ENCODE assay signal across 11 mouse cellular contexts in genomic region chr5:119958942-119959341, GRCm38 (mm10).
A peak's percentile ranks its signal among the peaks of the same experiment; 100 is the strongest.
DNase-seq lines count a peak whose midpoint lies in the region; ATAC-seq and TF ChIP-seq lines count a peak whose summit lies in the region.
"Had no signal": no experiment of that assay in that cellular context is flagged by ENCODE, and none has a peak within 500 bp of the region (broad histone marks: within the 10 kb centered on the region; RNA-seq: fewer than 3 reads in every experiment).

No protein-coding gene starts in this region.

- H3K4me1 ChIP-seq in heart, postnatal 0 days (ENCODE audit: control insufficient read depth, insufficient read depth) = no peaks in the 10 kb centered on the region
- H3K4me1 ChIP-seq in midbrain, embryonic 13.5 days (replicated peaks) = peaks cover 6% of the 10 kb centered on the region; the same call in 1 of the 2 replicates
- no peaks in the 10 kb centered on the region for H3K4me1 ChIP-seq in midbrain, postnatal 0 days (ENCODE audit: insufficient read depth, low read length)
- H3K4me1 ChIP-seq in intestine, embryonic 14.5 days (replicated peaks; ENCODE audit: control insufficient read depth, insufficient read depth, low read length) = peaks cover 7% of the 10 kb centered on the region; the same call in 1 of the 2 replicates
- no peaks in the 10 kb centered on the region for H3K4me1 ChIP-seq in stomach, postnatal 0 days (replicated peaks; ENCODE audit: control insufficient read depth, insufficient read depth)

- no peak overlapping the region for H3K27ac ChIP-seq in heart, postnatal 0 days (ENCODE audit: low read depth)
- H3K27ac ChIP-seq in midbrain, embryonic 13.5 days = no peak overlapping the region
- no peak overlapping the region; the same call in 1 of the 2 replicates for H3K27ac ChIP-seq in midbrain, postnatal 0 days (ENCODE audit: low read depth, low read length)
- no peak overlapping the region for H3K27ac ChIP-seq in intestine, embryonic 14.5 days (ENCODE audit: low read depth)
- H3K27ac ChIP-seq in stomach, postnatal 0 days (replicated peaks) = no peak overlapping the region

- no peaks in the 10 kb centered on the region for H3K36me3 ChIP-seq in heart, postnatal 0 days (replicated peaks; ENCODE audit: control insufficient read depth, insufficient read depth, low read length)
- no peaks in the 10 kb centered on the region for H3K36me3 ChIP-seq in midbrain, embryonic 13.5 days
- H3K36me3 ChIP-seq in midbrain, postnatal 0 days (ENCODE audit: insufficient read depth, low read length) = no peaks in the 10 kb centered on the region
- no peaks in the 10 kb centered on the region for H3K36me3 ChIP-seq in intestine, embryonic 14.5 days (ENCODE audit: control insufficient read depth, insufficient read depth, low read length)
- no peaks in the 10 kb centered on the region for H3K36me3 ChIP-seq in stomach, postnatal 0 days (ENCODE audit: control insufficient read depth, insufficient read depth, low read length)

- peak overlapping the region; percentile 33 for H3K4me2 ChIP-seq in heart, postnatal 0 days (ENCODE audit: low read depth, low read length)
- 0 out of 2 replicates have a peak overlapping the region, but pooled peaks have one; percentile 17 for H3K4me2 ChIP-seq in midbrain, embryonic 13.5 days (replicated peaks)
- no peak overlapping the region for H3K4me2 ChIP-seq in midbrain, postnatal 0 days (ENCODE audit: low read depth, low read length, poor library complexity, severe bottlenecking)
- H3K4me2 ChIP-seq in intestine, embryonic 14.5 days (ENCODE audit: low read length) = peak overlapping the region; percentile 36
- 0 out of 2 replicates have a peak overlapping the region, but pooled peaks have one; percentile 5 for H3K4me2 ChIP-seq in stomach, postnatal 0 days (replicated peaks; ENCODE audit: low read depth)

- H3K9ac ChIP-seq in heart, postnatal 0 days (replicated peaks; ENCODE audit: low read depth, low read length) = no peak overlapping the region
- H3K9ac ChIP-seq in midbrain, embryonic 13.5 days (replicated peaks) = no peak overlapping the region
- H3K9ac ChIP-seq in midbrain, postnatal 0 days (replicated peaks; ENCODE audit: low read length, poor library complexity, severe bottlenecking) = no peak overlapping the region
- no peak overlapping the region for H3K9ac ChIP-seq in intestine, embryonic 14.5 days (ENCODE audit: low read length)
- H3K9ac ChIP-seq in stomach, postnatal 0 days (ENCODE audit: low read length) = no peak overlapping the region

- no peak for TF ChIP-seq CTCF in heart, postnatal 0 days (IDR thresholded peaks at IDR 0.05; ENCODE audit: low read depth)
- TF ChIP-seq CTCF in midbrain, postnatal 0 days (IDR thresholded peaks at IDR 0.05) = no peak
- no peak for TF ChIP-seq CTCF in stomach, postnatal 0 days (IDR thresholded peaks at IDR 0.05; ENCODE audit: low read depth)

- 0 out of 2 replicates have a peak, but pooled peaks cover 2% of the 10 kb centered on the region for H3K27me3 ChIP-seq in heart, postnatal 0 days (ENCODE audit: control insufficient read depth, insufficient read depth, low read length)
- H3K27me3 ChIP-seq in midbrain, embryonic 13.5 days = no peaks in the 10 kb centered on the region
- no peaks in the 10 kb centered on the region for H3K27me3 ChIP-seq in midbrain, postnatal 0 days (ENCODE audit: insufficient read depth, low read length)
- 0 out of 2 replicates have a peak, but pooled peaks cover 7% of the 10 kb centered on the region for H3K27me3 ChIP-seq in intestine, embryonic 14.5 days (replicated peaks; ENCODE audit: control insufficient read depth, insufficient read depth, low read length)
- no peaks in the 10 kb centered on the region; the same call in 1 of the 2 replicates for H3K27me3 ChIP-seq in stomach, postnatal 0 days (ENCODE audit: control insufficient read depth, insufficient read depth, low read length)
- H3K27me3 ChIP-seq: CH12.LX had no signal

- ATAC-seq in heart, postnatal 0 days (ENCODE audit: insufficient read depth, low read depth) = no peak
- no peak for ATAC-seq in midbrain, embryonic 13.5 days
- ATAC-seq in midbrain, postnatal 0 days (ENCODE audit: low FRiP score) = no peak
- no peak for ATAC-seq in intestine, embryonic 14.5 days (replicated peaks; ENCODE audit: low FRiP score, low TSS enrichment, low read depth)
- peak; percentile 51; the same call in 1 of the 2 replicates for ATAC-seq in stomach, postnatal 0 days (ENCODE audit: low FRiP score, low TSS enrichment)
- no peak for ATAC-seq in megakaryocyte progenitor cell, adult 5-6 weeks (replicated peaks; ENCODE audit: poor library complexity)

- 22% methylated on average over 14 of the region's 14 CpGs for WGBS in heart, postnatal 0 days
- WGBS in midbrain, embryonic 13.5 days = 30% methylated on average over 14 of the region's 14 CpGs
- WGBS in midbrain, postnatal 0 days = 39% methylated on average over 14 of the region's 14 CpGs
- WGBS in intestine, embryonic 14.5 days = 2% methylated on average over 14 of the region's 14 CpGs
- 11% methylated on average over 14 of the region's 14 CpGs for WGBS in stomach, postnatal 0 days

- no peak overlapping the region for H3K4me3 ChIP-seq in heart, postnatal 0 days (ENCODE audit: low read depth, low read length)
- H3K4me3 ChIP-seq in midbrain, embryonic 13.5 days (replicated peaks) = no peak overlapping the region
- H3K4me3 ChIP-seq in midbrain, postnatal 0 days (ENCODE audit: low read depth, low read length) = no peak overlapping the region
- no peak overlapping the region for H3K4me3 ChIP-seq in intestine, embryonic 14.5 days (ENCODE audit: low read depth, low read length)
- H3K4me3 ChIP-seq in stomach, postnatal 0 days (ENCODE audit: low read depth, low read length) = no peak overlapping the region

- DNase-seq in heart, postnatal 0 days (ENCODE audit: low spot score) = no peak
- no peak for DNase-seq in heart, adult 18-20 months
- no peak for DNase-seq in midbrain, postnatal 0 days (ENCODE audit: low spot score)
- DNase-seq in intestine, embryonic 14.5 days (ENCODE audit: low spot score) = no peak
- peak; percentile 16 for DNase-seq in stomach, postnatal 0 days (ENCODE audit: low spot score)
- DNase-seq: cerebellum, adult 2 months; spleen, adult 18-20 months; thymus, postnatal 25 days had no signal

- no peak for TF ChIP-seq EP300 in heart, postnatal 0 days (IDR thresholded peaks at IDR 0.05; ENCODE audit: low read depth)
- no peak for TF ChIP-seq EP300 in stomach, postnatal 0 days (optimal IDR thresholded peaks at IDR 0.05)

- H3K9me3 ChIP-seq in heart, postnatal 0 days (replicated peaks; ENCODE audit: control insufficient read depth, low read length) = no peaks in the 10 kb centered on the region
- H3K9me3 ChIP-seq in midbrain, embryonic 13.5 days = no peaks in the 10 kb centered on the region
- H3K9me3 ChIP-seq in midbrain, postnatal 0 days (ENCODE audit: low read length) = no peaks in the 10 kb centered on the region
- no peaks in the 10 kb centered on the region for H3K9me3 ChIP-seq in intestine, embryonic 14.5 days (ENCODE audit: control insufficient read depth, low read length)
- no peaks in the 10 kb centered on the region for H3K9me3 ChIP-seq in stomach, postnatal 0 days (ENCODE audit: control insufficient read depth, low read length)
